Mouse (Mus musculus) hindbrain, embryonic 12.5 days (tissue): ENCODE results near the gene Cers4. TPM values are rescaled to one million over a fixed set of nuclear protein-coding genes. Genes with fewer than 3 reads are reported as not detected.
A peak's percentile ranks its signal among the peaks of the same experiment; 100 is the strongest.

Source experiments
- ATAC-seq: fragments of 200-750 bp; cut with Nextera tagmentation; 2 replicates; pipeline ENCODE4 v1.8.0; 2017; ENCODE audit warnings: moderate TSS enrichment; ENCODE audit not compliant: low FRiP score
- H3K27ac ChIP-seq: fragments of 300-500 bp; sonication (generic); 2 replicates; pipeline ENCODE4 v1.5.1; 2016; ENCODE audit warnings: mild to moderate bottlenecking
- H3K27me3 ChIP-seq: fragments of 300-500 bp; sonication (generic); 2 replicates; pipeline ENCODE4 v1.6.1; 2016; ENCODE audit warnings: mild to moderate bottlenecking
- H3K36me3 ChIP-seq: fragments of 300-500 bp; sonication (generic); 2 replicates; pipeline ENCODE4 v1.6.1; 2016; ENCODE audit warnings: mild to moderate bottlenecking
- H3K4me1 ChIP-seq: fragments of 300-500 bp; sonication (generic); 2 replicates; pipeline ENCODE4 v1.6.1; 2016
- H3K4me2 ChIP-seq: fragments of 300-500 bp; sonication (generic); replicated peaks from 2 replicates; pipeline ENCODE4 v1.6.1; 2016; ENCODE audit warnings: mild to moderate bottlenecking
- H3K4me3 ChIP-seq: fragments of 300-500 bp; sonication (generic); 2 replicates; pipeline ENCODE4 v1.5.1; 2016; ENCODE audit warnings: mild to moderate bottlenecking
- H3K9ac ChIP-seq: fragments of 300-500 bp; sonication (generic); 2 replicates; pipeline ENCODE4 v1.6.1; 2016; ENCODE audit warnings: mild to moderate bottlenecking, moderate library complexity
- H3K9me3 ChIP-seq: fragments of 300-500 bp; sonication (generic); replicated peaks from 2 replicates; pipeline ENCODE4 v1.6.1; 2016; ENCODE audit warnings: mild to moderate bottlenecking
- WGBS: fragments of 180-500 bp; shearing (Covaris S2); methylation state at CpG from one replicate; pipeline ENCODE4 v1.1.7; 2016; 5-methylcytosine and 5-hydroxymethylcytosine counted together
- polyA plus RNA-seq: library from polyadenylated mRNA; unstranded; fragments of >200 nt; fragmentation: Nextera tagmentation; extraction: Ambion mirVana; gene quantifications from 2 replicates; pipeline ENCODE4 v1.2.1, GENCODE M21; 2016

The Cers4 gene
- polyA plus RNA-seq, 1 experiment from 2014 or later = 24.9 TPM

- Histone ChIP-seq H3K4me2 (no peak overlapping the region), H3K4me1 (peaks cover 2% of the 10 kb centered on the region; the same call in 1 of the 2 replicates), H3K9me3 (no peaks in the 10 kb centered on the region), H3K27me3 (no peaks in the 10 kb centered on the region), H3K27ac (no peak overlapping the region), H3K4me3 (no peak overlapping the region), H3K36me3 (no peaks in the 10 kb centered on the region), H3K9ac (no peak overlapping the region)
- 88% methylated on average over 5 of the region's 5 CpGs for WGBS
- ATAC-seq = no peak
These were observed 14.7 kb downstream of the Cers4 start for GRCm38 (mm10) chr8:4507527-4507926.

- Histone ChIP-seq H3K4me2 (no peak overlapping the region), H3K36me3 (no peaks in the 10 kb centered on the region), H3K9me3 (no peaks in the 10 kb centered on the region), H3K9ac (no peak overlapping the region), H3K4me1 (peaks cover 2% of the 10 kb centered on the region; the same call in 1 of the 2 replicates), H3K27me3 (no peaks in the 10 kb centered on the region), H3K27ac (no peak overlapping the region), H3K4me3 (no peak overlapping the region)
- ATAC-seq = no peak
- 86% methylated on average over 4 of the region's 4 CpGs for WGBS
These were observed 18.0 kb downstream of the Cers4 start for GRCm38 (mm10) chr8:4510824-4511223.

- 21% methylated on average over 2 of the region's 2 CpGs for WGBS
- Histone ChIP-seq H3K27me3 (no peaks in the 10 kb centered on the region), H3K36me3 (no peaks in the 10 kb centered on the region), H3K9ac (no peak overlapping the region), H3K4me2 (no peak overlapping the region), H3K4me1 (peaks cover 2% of the 10 kb centered on the region; the same call in 1 of the 2 replicates), H3K9me3 (no peaks in the 10 kb centered on the region), H3K27ac (no peak overlapping the region), H3K4me3 (no peak overlapping the region)
- ATAC-seq = no peak
These were observed 18.7 kb downstream of the Cers4 start for GRCm38 (mm10) chr8:4511429-4512115.

GRCm38 (mm10) chr8:4512116-4512495 lies 19.3 kb downstream of the Cers4 start:
- peaks cover 2% of the 10 kb centered on the region; the same call in 1 of the 2 replicates for H3K4me1 ChIP-seq

GRCm38 (mm10) chr8:4516162-4516561 lies 23.3 kb downstream of the Cers4 start:
- no peak for ATAC-seq
- no peak overlapping the region for H3K4me2 ChIP-seq
- no peak overlapping the region for H3K9ac ChIP-seq
- no peaks in the 10 kb centered on the region for H3K27me3 ChIP-seq
- WGBS = 78% methylated on average over 2 of the region's 2 CpGs
- no peak overlapping the region for H3K4me3 ChIP-seq
- H3K4me1 ChIP-seq = peaks cover 2% of the 10 kb centered on the region; the same call in 1 of the 2 replicates
- H3K27ac ChIP-seq = no peak overlapping the region
- H3K36me3 ChIP-seq = peaks cover 13% of the 10 kb centered on the region
- no peaks in the 10 kb centered on the region for H3K9me3 ChIP-seq

More at GRCm38 (mm10) chr8:4512116-4512495, 19.3 kb downstream of the Cers4 start:
- Histone ChIP-seq H3K27ac (no peak overlapping the region), H3K9me3 (no peaks in the 10 kb centered on the region), H3K4me2 (no peak overlapping the region), H3K27me3 (no peaks in the 10 kb centered on the region), H3K36me3 (no peaks in the 10 kb centered on the region), H3K9ac (no peak overlapping the region), H3K4me3 (no peak overlapping the region)
- peak; percentile 24; the same call in 1 of the 2 replicates for ATAC-seq
- WGBS = 28% methylated on average over 8 of the region's 8 CpGs

- Histone ChIP-seq H3K4me1 (no peaks in the 10 kb centered on the region), H3K9me3 (no peaks in the 10 kb centered on the region), H3K27me3 (no peaks in the 10 kb centered on the region), H3K27ac (no peak overlapping the region), H3K9ac (no peak overlapping the region), H3K4me2 (no peak overlapping the region), H3K4me3 (no peak overlapping the region), H3K36me3 (peaks cover 25% of the 10 kb centered on the region)
- ATAC-seq = no peak
- WGBS = 93% methylated on average over 4 of the region's 4 CpGs
These were observed 28.6 kb downstream of the Cers4 start for GRCm38 (mm10) chr8:4521472-4521871.

- no peak overlapping the region for H3K4me2 ChIP-seq
- no peak overlapping the region for H3K4me3 ChIP-seq
- H3K4me1 ChIP-seq = no peaks in the 10 kb centered on the region
- H3K9me3 ChIP-seq = no peaks in the 10 kb centered on the region
- no peak overlapping the region for H3K27ac ChIP-seq
- H3K27me3 ChIP-seq = no peaks in the 10 kb centered on the region
- WGBS = 93% methylated on average over 10 of the region's 10 CpGs
- ATAC-seq = no peak
- no peak overlapping the region for H3K9ac ChIP-seq
- peaks cover 24% of the 10 kb centered on the region for H3K36me3 ChIP-seq
These were observed 30.7 kb downstream of the Cers4 start for GRCm38 (mm10) chr8:4523525-4523924.

Other genes starting within 250 kb of the Cers4 start
- 4.0 and 8.7 TPM in 2 replicates for gene Tgfbr3l, start 244.8 kb upstream of the Cers4 start, polyA plus RNA-seq
- 57.3 and 60.2 TPM in 2 replicates for gene Snapc2, start 239.9 kb upstream of the Cers4 start, polyA plus RNA-seq
- gene Ctxn1, start 233.8 kb upstream of the Cers4 start, polyA plus RNA-seq = 194 and 195 TPM in 2 replicates
- 49.9 and 54.1 TPM in 2 replicates for gene Timm44, start 217.1 kb upstream of the Cers4 start, polyA plus RNA-seq
- 22.3 and 24.1 TPM in 2 replicates for gene Ccl25, start 167.8 kb upstream of the Cers4 start, polyA plus RNA-seq
- gene Elavl1, start 167.6 kb upstream of the Cers4 start, polyA plus RNA-seq = 248 and 251 TPM in 2 replicates
- 14.4 and 14.8 TPM in 2 replicates for gene Zfp958, start 120.1 kb downstream of the Cers4 start, polyA plus RNA-seq